Mouse (Mus musculus) intestine, embryonic 16.5 days (tissue): Measurements from ENCODE around the gene P2rx5. TPM values are rescaled to one million over a fixed set of nuclear protein-coding genes. Genes with fewer than 3 reads are reported as not detected.

Source experiments
- ATAC-seq: fragments of 200-750 bp; cut with Nextera tagmentation; 2 replicates; pipeline ENCODE4 v1.8.0; 2017; ENCODE audit warnings: moderate TSS enrichment, moderate library complexity
- H3K27ac ChIP-seq: fragments of 300-500 bp; sonication (generic); 2 replicates; pipeline ENCODE4 v1.5.1; 2014; ENCODE audit warnings: mild to moderate bottlenecking, low read length
- H3K27me3 ChIP-seq: fragments of 300-500 bp; sonication (generic); replicated peaks from 2 replicates; pipeline ENCODE4 v1.6.1; 2014; ENCODE audit warnings: low read length, control low read depth, mixed read lengths; ENCODE audit not compliant: control insufficient read depth, insufficient read depth
- H3K36me3 ChIP-seq: fragments of 300-500 bp; sonication (generic); 2 replicates; pipeline ENCODE4 v1.6.1; 2014; ENCODE audit warnings: low read length, control low read depth; ENCODE audit not compliant: control insufficient read depth, insufficient read depth
- H3K4me1 ChIP-seq: fragments of 300-500 bp; sonication (generic); 2 replicates; pipeline ENCODE4 v1.6.1; 2014; ENCODE audit warnings: low read length, control low read depth, mixed read lengths; ENCODE audit not compliant: control insufficient read depth, insufficient read depth
- H3K4me2 ChIP-seq: fragments of 300-500 bp; sonication (generic); 2 replicates; pipeline ENCODE4 v1.6.1; 2014; ENCODE audit warnings: low read depth, low read length, control low read depth
- H3K4me3 ChIP-seq: fragments of 300-500 bp; sonication (generic); 2 replicates; pipeline ENCODE4 v1.5.1; 2014; ENCODE audit warnings: mild to moderate bottlenecking, low read length
- H3K9ac ChIP-seq: fragments of 300-500 bp; sonication (generic); 2 replicates; pipeline ENCODE4 v1.6.1; 2014; ENCODE audit warnings: low read depth, low read length
- H3K9me3 ChIP-seq: fragments of 300-500 bp; sonication (generic); 2 replicates; pipeline ENCODE4 v1.6.1; 2016; ENCODE audit warnings: low read length, control low read depth; ENCODE audit not compliant: control insufficient read depth
- WGBS: fragments of 180-500 bp; shearing (Covaris S2); extraction: QIAGEN DNeasy Blood & Tissue Kit; methylation state at CpG from one replicate; pipeline ENCODE4 v1.1.7; 2014; 5-methylcytosine and 5-hydroxymethylcytosine counted together
- polyA plus RNA-seq: library from polyadenylated mRNA; unstranded; fragments of >200 nt; fragmentation: Nextera tagmentation; extraction: Ambion mirVana; gene quantifications from 2 replicates; pipeline ENCODE4 v1.2.1, GENCODE M21; 2015

The P2rx5 gene
- polyA plus RNA-seq, 1 experiment from 2014 or later: not detected

- Histone ChIP-seq H3K36me3 (no peaks in the 10 kb centered on the region; the same call in 1 of the 2 replicates), H3K27me3 (no peaks in the 10 kb centered on the region), H3K4me1 (no peaks in the 10 kb centered on the region), H3K9me3 (no peaks in the 10 kb centered on the region), H3K4me3 (no peak overlapping the region), H3K9ac (no peak overlapping the region), H3K27ac (no peak overlapping the region), H3K4me2 (no peak overlapping the region)
- ATAC-seq: no peak
- WGBS: 87% methylated on average over 6 of the region's 6 CpGs
These were observed 27.0 kb downstream of the P2rx5 start for GRCm38 (mm10) chr11:73187231-73187630.

GRCm38 (mm10) chr11:73193047-73193446, 32.8 kb downstream of the P2rx5 start:
- Histone ChIP-seq H3K4me3 (no peak overlapping the region), H3K9ac (no peak overlapping the region), H3K27ac (no peak overlapping the region), H3K4me2 (no peak overlapping the region), H3K36me3 (no peaks in the 10 kb centered on the region), H3K9me3 (no peaks in the 10 kb centered on the region), H3K27me3 (no peaks in the 10 kb centered on the region), H3K4me1 (peaks cover 3% of the 10 kb centered on the region; the same call in 1 of the 2 replicates)
- ATAC-seq: no peak
- 73% methylated on average over 6 of the region's 6 CpGs for WGBS

- WGBS: 81% methylated on average over 2 of the region's 2 CpGs
- Histone ChIP-seq H3K4me3 (no peak overlapping the region), H3K4me1 (peaks cover 7% of the 10 kb centered on the region), H3K9me3 (no peaks in the 10 kb centered on the region), H3K27ac (no peak overlapping the region), H3K27me3 (no peaks in the 10 kb centered on the region), H3K4me2 (no peak overlapping the region), H3K9ac (no peak overlapping the region), H3K36me3 (no peaks in the 10 kb centered on the region)
- no peak for ATAC-seq
These were observed 34.2 kb downstream of the P2rx5 start for GRCm38 (mm10) chr11:73194444-73194843.

- Histone ChIP-seq H3K4me3 (peak overlapping the region; percentile 88), H3K36me3 (no peaks in the 10 kb centered on the region), H3K9me3 (no peaks in the 10 kb centered on the region), H3K27me3 (no peaks in the 10 kb centered on the region), H3K9ac (peak overlapping the region; percentile 85), H3K4me1 (peaks cover 14% of the 10 kb centered on the region), H3K4me2 (peak overlapping the region; percentile 88), H3K27ac (no peak overlapping the region)
- WGBS: 0% methylated on average over 1 of the region's 1 CpGs
- no peak for ATAC-seq
These were observed 38.0 kb downstream of the P2rx5 start for GRCm38 (mm10) chr11:73198190-73198589.

- H3K4me2 ChIP-seq: peak within 1 kb of the TSS; percentile 92
- under 1% methylated on average over 22 of the region's 22 CpGs for WGBS
- ATAC-seq: peak; percentile 98
- no peaks in the 10 kb centered on the region for H3K9me3 ChIP-seq
- peak within 1 kb of the TSS; percentile 88 for H3K4me3 ChIP-seq
- H3K27ac ChIP-seq: peak within 1 kb of the TSS; percentile 85
- H3K36me3 ChIP-seq: no peaks in the 10 kb centered on the region
- peaks cover 14% of the 10 kb centered on the region for H3K4me1 ChIP-seq
- no peaks in the 10 kb centered on the region for H3K27me3 ChIP-seq
- peak within 1 kb of the TSS; percentile 85 for H3K9ac ChIP-seq
These were observed 38.5 kb downstream of the P2rx5 start, which contains the start of gene Ctns for GRCm38 (mm10) chr11:73198603-73199229. TSS of gene Ctns (minus strand) at chr11:73199042.

GRCm38 (mm10) chr11:73199230-73199712, 39.0 kb downstream of the P2rx5 start, which contains the start of gene Shpk:
TSS of gene Shpk (plus strand) at chr11:73199460.
- Histone ChIP-seq H3K27ac (peak within 1 kb of the TSS; percentile 85), H3K36me3 (no peaks in the 10 kb centered on the region), H3K4me1 (peaks cover 14% of the 10 kb centered on the region), H3K9me3 (no peaks in the 10 kb centered on the region), H3K27me3 (no peaks in the 10 kb centered on the region), H3K4me3 (peak within 1 kb of the TSS; percentile 88), H3K4me2 (peak within 1 kb of the TSS; percentile 92), H3K9ac (peak within 1 kb of the TSS; percentile 85)
- peak; percentile 98 for ATAC-seq
- WGBS: under 1% methylated on average over 32 of the region's 32 CpGs

GRCm38 (mm10) chr11:73199879-73200278, 39.7 kb downstream of the P2rx5 start:
- peak overlapping the region; percentile 92 for H3K4me2 ChIP-seq
- peak overlapping the region; percentile 85 for H3K9ac ChIP-seq
- peak overlapping the region; percentile 88 for H3K4me3 ChIP-seq
- ATAC-seq: peak; percentile 17
- H3K27me3 ChIP-seq: no peaks in the 10 kb centered on the region
- H3K9me3 ChIP-seq: no peaks in the 10 kb centered on the region
- H3K4me1 ChIP-seq: peaks cover 14% of the 10 kb centered on the region
- H3K27ac ChIP-seq: peak overlapping the region; percentile 85
- H3K36me3 ChIP-seq: no peaks in the 10 kb centered on the region
- 4% methylated on average over 12 of the region's 12 CpGs for WGBS

GRCm38 (mm10) chr11:73201021-73201420, 40.8 kb downstream of the P2rx5 start:
- no peaks in the 10 kb centered on the region for H3K36me3 ChIP-seq
- H3K4me2 ChIP-seq: no peak overlapping the region
- WGBS: 76% methylated on average over 2 of the region's 2 CpGs
- no peak overlapping the region for H3K9ac ChIP-seq
- no peaks in the 10 kb centered on the region for H3K9me3 ChIP-seq
- H3K27ac ChIP-seq: no peak overlapping the region
- no peaks in the 10 kb centered on the region for H3K27me3 ChIP-seq
- H3K4me3 ChIP-seq: no peak overlapping the region
- ATAC-seq: no peak
- H3K4me1 ChIP-seq: peaks cover 14% of the 10 kb centered on the region

GRCm38 (mm10) chr11:73201597-73201996, 41.4 kb downstream of the P2rx5 start:
- Histone ChIP-seq H3K4me3 (no peak overlapping the region), H3K36me3 (no peaks in the 10 kb centered on the region), H3K4me1 (peaks cover 14% of the 10 kb centered on the region), H3K4me2 (no peak overlapping the region), H3K9me3 (no peaks in the 10 kb centered on the region), H3K27ac (no peak overlapping the region), H3K27me3 (no peaks in the 10 kb centered on the region), H3K9ac (no peak overlapping the region)
- WGBS: 34% methylated on average over 4 of the region's 4 CpGs
- no peak for ATAC-seq
